Mouse (Mus musculus): Measurements from ENCODE around the gene Slc5a3. TPM values are rescaled to one million over a fixed set of nuclear protein-coding genes. Genes with fewer than 3 reads are reported as not detected.

Gene Slc5a3
- polyA plus RNA-seq, 1 experiment from 2014 or later = 11.6 TPM

DNA sequence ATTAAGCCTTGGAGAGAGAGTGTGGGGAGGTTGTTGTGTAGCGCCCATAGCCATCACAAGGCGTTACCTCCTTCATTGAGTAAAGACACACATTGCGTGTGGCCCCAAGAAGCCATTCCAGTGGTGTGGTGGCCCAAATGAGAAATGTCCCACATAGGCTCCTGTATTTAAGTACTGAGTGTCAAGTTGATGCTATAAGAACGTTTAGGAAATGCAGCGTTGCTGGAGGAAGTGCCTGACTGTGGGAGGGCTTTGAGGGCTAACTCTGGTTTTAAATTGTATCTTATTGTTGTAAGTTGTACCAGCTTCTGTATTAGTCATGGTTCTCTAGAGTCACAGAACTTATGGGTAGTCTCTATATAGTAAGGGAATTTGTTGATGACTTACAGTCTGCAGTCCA, 49.2 kb downstream of the Slc5a3 start:
- Histone ChIP-seq H3K9me3 (no peaks in the 10 kb centered on the region), H3K4me1 (peaks cover 23% of the 10 kb centered on the region), H3K27me3 (replicated peaks; ENCODE audit: low read depth, poor library complexity, severe bottlenecking) (no peaks in the 10 kb centered on the region), H3K27ac (replicated peaks) (no peak overlapping the region), H3K4me3 (no peak overlapping the region), H3K36me3 (replicated peaks) (peaks cover 27% of the 10 kb centered on the region)
- 90% methylated on average over 5 of the region's 5 CpGs for WGBS
- no peak for DNase-seq (ENCODE audit: low spot score)

- Histone ChIP-seq H3K4me3 (no peak overlapping the region), H3K9me3 (no peaks in the 10 kb centered on the region), H3K27ac (replicated peaks) (no peak overlapping the region), H3K27me3 (replicated peaks; ENCODE audit: low read depth, poor library complexity, severe bottlenecking) (no peaks in the 10 kb centered on the region), H3K4me1 (peaks cover 36% of the 10 kb centered on the region), H3K36me3 (replicated peaks) (peaks cover 26% of the 10 kb centered on the region)
- no peak for DNase-seq (ENCODE audit: low spot score)
- 83% methylated on average over 5 of the region's 5 CpGs for WGBS
Observed at GRCm38 (mm10) chr16:92114706-92115241, 56.7 kb downstream of the Slc5a3 start.

DNA sequence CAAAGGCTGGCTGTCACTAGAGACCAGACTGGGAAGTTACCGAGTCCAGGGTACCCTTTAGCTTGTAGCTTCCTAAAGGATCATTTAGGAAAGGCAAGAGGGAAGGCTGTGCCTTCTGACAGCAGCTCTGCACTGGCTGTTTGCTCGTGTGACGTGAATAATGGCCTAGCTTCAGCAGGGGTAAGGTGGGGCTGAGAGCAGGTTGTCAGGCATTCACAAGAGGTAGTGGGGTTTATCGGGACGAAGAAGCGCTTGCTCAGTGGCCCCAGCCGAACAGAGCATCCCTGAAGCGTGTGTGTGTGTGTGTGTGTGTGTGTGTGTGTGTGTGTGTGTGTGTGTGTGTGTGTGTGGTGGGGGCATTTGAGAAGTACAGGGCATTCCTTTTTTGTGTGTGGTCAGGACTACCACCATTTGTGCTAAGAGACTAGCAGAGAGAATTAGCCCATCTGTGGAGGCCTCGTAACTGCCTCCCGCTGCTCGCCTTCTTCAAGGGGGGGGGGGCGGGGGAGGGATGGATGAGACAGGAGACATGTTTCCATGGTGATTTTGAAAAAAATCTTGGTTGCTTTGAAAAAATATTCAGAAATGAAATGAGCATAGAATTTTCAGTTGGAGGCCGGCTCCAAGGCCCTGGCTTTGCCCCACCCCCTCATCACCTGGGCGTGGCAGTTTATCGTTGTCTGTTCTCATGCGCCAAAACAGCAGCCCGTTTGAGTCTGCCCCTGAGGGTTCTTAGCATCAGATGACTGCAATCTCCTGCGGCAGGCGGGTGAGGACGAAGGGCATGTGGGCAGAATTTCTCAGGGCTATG, 57.7 kb downstream of the Slc5a3 start:
- Histone ChIP-seq H3K4me1 (peaks cover 33% of the 10 kb centered on the region), H3K27me3 (replicated peaks; ENCODE audit: low read depth, poor library complexity, severe bottlenecking) (no peaks in the 10 kb centered on the region), H3K9me3 (no peaks in the 10 kb centered on the region), H3K36me3 (replicated peaks) (peaks cover 26% of the 10 kb centered on the region), H3K27ac (replicated peaks) (0 out of 2 replicates have a peak overlapping the region, but pooled peaks have one; percentile 51), H3K4me3 (peak overlapping the region; percentile 26)
- DNase-seq (ENCODE audit: low spot score) = peak; percentile 43
- 39% methylated on average over 20 of the region's 20 CpGs for WGBS

- Histone ChIP-seq H3K4me1 (peaks cover 38% of the 10 kb centered on the region), H3K36me3 (replicated peaks) (peaks cover 13% of the 10 kb centered on the region), H3K4me3 (no peak overlapping the region), H3K27ac (replicated peaks) (no peak overlapping the region), H3K27me3 (replicated peaks; ENCODE audit: low read depth, poor library complexity, severe bottlenecking) (no peaks in the 10 kb centered on the region), H3K9me3 (no peaks in the 10 kb centered on the region)
- 68% methylated on average over 9 of the region's 9 CpGs for WGBS
- DNase-seq (ENCODE audit: low spot score) = no peak
Observed at GRCm38 (mm10) chr16:92117337-92118209, 59.5 kb downstream of the Slc5a3 start.

DNA sequence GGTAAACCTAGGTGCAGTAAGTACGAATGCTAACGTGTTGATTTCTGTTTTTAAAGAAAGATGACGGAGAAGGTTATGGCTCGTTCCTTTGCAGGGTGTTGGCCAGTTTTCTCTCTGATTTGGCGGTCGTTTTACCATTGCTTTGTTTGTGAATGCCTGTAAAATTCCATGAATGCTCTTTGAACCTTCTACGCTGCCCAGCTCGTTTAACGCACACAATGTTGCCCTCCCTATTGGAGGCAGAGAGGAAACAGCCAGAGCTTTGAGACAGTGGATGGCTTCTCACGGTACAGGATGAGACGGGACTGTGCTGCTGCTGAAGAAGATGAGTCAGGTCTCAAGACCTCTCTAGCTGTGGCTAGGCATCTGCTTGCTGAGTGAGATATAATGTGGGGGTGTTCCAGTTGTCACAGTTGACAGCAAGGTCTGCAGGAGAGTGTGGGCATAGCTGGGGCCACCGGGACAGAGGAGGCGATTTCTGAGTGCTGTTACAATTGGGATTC, 60.9 kb downstream of the Slc5a3 start:
- Histone ChIP-seq H3K4me3 (no peak overlapping the region), H3K9me3 (peaks cover under 1% of the 10 kb centered on the region; the same call in 1 of the 2 replicates), H3K27ac (replicated peaks) (no peak overlapping the region), H3K4me1 (peaks cover 38% of the 10 kb centered on the region), H3K27me3 (replicated peaks; ENCODE audit: low read depth, poor library complexity, severe bottlenecking) (no peaks in the 10 kb centered on the region), H3K36me3 (replicated peaks) (peaks cover under 1% of the 10 kb centered on the region; the same call in 1 of the 2 replicates)
- DNase-seq (ENCODE audit: low spot score) = no peak
- 72% methylated on average over 13 of the region's 13 CpGs for WGBS

GRCm38 (mm10) chr16:92120899-92121531, 62.9 kb downstream of the Slc5a3 start:
- peaks cover 29% of the 10 kb centered on the region for H3K4me1 ChIP-seq
- 75% methylated on average over 17 of the region's 17 CpGs for WGBS

GRCm38 (mm10) chr16:92127226-92127625, 69.1 kb downstream of the Slc5a3 start:
- Histone ChIP-seq H3K9me3 (peaks cover 15% of the 10 kb centered on the region), H3K27ac (replicated peaks) (no peak overlapping the region), H3K27me3 (replicated peaks; ENCODE audit: low read depth, poor library complexity, severe bottlenecking) (no peaks in the 10 kb centered on the region), H3K4me1 (0 out of 2 replicates have a peak, but pooled peaks cover 2% of the 10 kb centered on the region), H3K4me3 (no peak overlapping the region), H3K36me3 (replicated peaks) (no peaks in the 10 kb centered on the region)
- no peak for DNase-seq (ENCODE audit: low spot score)
- WGBS = 66% methylated on average over 4 of the region's 4 CpGs

More at GRCm38 (mm10) chr16:92120899-92121531, 62.9 kb downstream of the Slc5a3 start:
- H3K9me3 ChIP-seq = peaks cover 15% of the 10 kb centered on the region
- H3K4me3 ChIP-seq = no peak overlapping the region
- H3K27me3 ChIP-seq (replicated peaks; ENCODE audit: low read depth, poor library complexity, severe bottlenecking) = no peaks in the 10 kb centered on the region
- H3K27ac ChIP-seq (replicated peaks) = peak overlapping the region; percentile 19; the same call in 1 of the 2 replicates
- DNase-seq (ENCODE audit: low spot score) = no peak
- H3K36me3 ChIP-seq (replicated peaks) = no peaks in the 10 kb centered on the region

DNA sequence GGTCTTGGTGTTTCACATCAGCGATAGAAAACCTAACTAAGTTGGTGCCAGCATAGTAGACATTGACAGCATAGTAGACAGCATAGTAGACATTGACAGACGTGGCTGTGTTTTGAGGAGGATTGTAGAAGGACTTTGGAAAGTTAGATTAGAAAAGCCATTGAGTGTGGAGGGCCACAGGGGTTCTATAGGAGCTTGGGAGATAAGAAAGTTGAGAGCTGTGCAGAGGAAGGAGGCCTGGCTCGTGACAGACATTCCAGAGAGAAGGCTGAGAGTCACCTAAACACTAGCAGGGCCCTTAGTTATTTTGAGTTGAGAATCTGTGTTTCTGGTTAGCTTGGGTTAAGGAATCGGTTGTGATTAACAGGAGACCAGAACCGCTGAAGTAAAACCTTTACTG, 69.5 kb downstream of the Slc5a3 start:
- DNase-seq (ENCODE audit: low spot score) = no peak
- no peaks in the 10 kb centered on the region for H3K27me3 ChIP-seq (replicated peaks; ENCODE audit: low read depth, poor library complexity, severe bottlenecking)
- 87% methylated on average over 5 of the region's 5 CpGs for WGBS
- H3K27ac ChIP-seq (replicated peaks) = no peak overlapping the region
- 0 out of 2 replicates have a peak, but pooled peaks cover 2% of the 10 kb centered on the region for H3K4me1 ChIP-seq
- peaks cover 15% of the 10 kb centered on the region for H3K9me3 ChIP-seq
- H3K36me3 ChIP-seq (replicated peaks) = no peaks in the 10 kb centered on the region
- no peak overlapping the region for H3K4me3 ChIP-seq

DNA sequence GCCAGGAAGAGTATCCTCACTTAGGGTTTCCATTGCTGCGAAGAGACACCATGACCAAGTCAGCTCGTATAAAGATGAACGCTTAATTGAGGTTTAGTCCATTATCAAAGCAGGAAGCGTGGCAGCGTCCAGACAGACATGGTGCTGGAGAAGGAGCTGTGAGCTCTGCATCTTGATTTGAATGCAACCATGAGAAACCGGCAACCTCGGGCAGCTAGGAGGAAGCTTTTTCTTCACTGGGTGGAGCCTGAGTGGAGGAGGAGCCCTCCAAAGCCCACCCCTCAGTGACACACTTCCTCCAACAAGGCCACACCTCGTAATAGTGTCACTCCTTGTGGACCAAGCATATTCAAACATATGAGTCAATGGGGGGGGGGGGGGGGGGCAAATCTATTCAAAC, 71.7 kb downstream of the Slc5a3 start:
- Histone ChIP-seq H3K4me1 (peaks cover 3% of the 10 kb centered on the region; the same call in 1 of the 2 replicates), H3K27me3 (replicated peaks; ENCODE audit: low read depth, poor library complexity, severe bottlenecking) (no peaks in the 10 kb centered on the region), H3K9me3 (peaks cover 7% of the 10 kb centered on the region; the same call in 1 of the 2 replicates), H3K27ac (replicated peaks) (no peak overlapping the region), H3K4me3 (no peak overlapping the region), H3K36me3 (replicated peaks) (no peaks in the 10 kb centered on the region)
- no peak for DNase-seq (ENCODE audit: low spot score)
- 92% methylated on average over 8 of the region's 8 CpGs for WGBS

DNA sequence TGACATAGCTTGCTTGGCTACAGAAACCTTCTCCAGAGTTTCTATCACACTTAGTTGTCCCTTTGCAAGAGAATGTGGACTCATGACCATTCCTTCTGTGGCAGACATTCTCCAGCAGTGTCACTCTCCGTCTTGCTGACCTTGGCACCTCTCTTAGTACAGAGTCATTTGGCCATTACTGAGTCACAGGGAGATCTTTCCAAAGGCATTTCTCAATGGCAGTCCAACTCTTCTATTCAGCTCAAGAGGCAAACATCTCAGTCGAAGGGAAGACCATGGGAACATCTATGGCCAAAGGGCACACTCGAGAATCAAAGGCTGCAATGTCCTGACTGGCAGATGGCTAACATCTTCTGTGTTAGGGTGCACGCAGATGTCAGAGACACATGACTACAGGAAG, 74.4 kb downstream of the Slc5a3 start:
- 86% methylated on average over 4 of the region's 4 CpGs for WGBS
- no peak overlapping the region for H3K4me3 ChIP-seq

DNA sequence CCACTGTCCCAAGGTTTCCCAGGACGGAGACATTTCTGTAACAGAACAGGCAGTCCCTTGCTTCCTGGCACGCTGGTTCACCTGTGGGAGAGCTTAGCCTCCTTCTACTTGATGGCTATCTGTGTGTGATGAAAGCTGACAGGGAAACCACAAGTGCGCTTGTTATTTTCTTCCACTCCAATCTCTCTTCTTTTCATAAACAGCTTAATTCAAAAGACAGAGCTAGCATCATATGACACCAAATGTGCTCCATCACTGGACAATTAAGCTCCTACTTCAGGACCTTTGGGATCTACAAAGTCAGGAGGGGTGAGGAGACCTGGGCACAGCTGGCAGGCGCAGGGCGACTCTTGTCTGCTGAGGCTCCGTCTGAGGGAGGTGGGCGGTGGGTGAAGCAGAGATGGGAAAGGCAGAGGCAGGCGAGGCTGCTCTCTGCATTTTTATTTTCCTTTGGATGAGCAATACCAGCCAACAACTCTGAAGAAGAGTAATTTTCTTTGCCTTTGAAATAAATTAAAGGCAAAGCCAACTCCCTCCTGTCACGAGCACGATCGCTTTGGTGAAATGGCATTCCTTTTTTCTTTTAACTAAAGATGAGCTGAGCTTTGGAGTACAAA, 76.1 kb downstream of the Slc5a3 start:
- WGBS = 87% methylated on average over 11 of the region's 11 CpGs

More for the DNA sequence above, 74.4 kb downstream of the Slc5a3 start:
- no peaks in the 10 kb centered on the region for H3K27me3 ChIP-seq (replicated peaks; ENCODE audit: low read depth, poor library complexity, severe bottlenecking)
- no peak overlapping the region for H3K27ac ChIP-seq (replicated peaks)
- DNase-seq (ENCODE audit: low spot score) = no peak
- no peaks in the 10 kb centered on the region for H3K36me3 ChIP-seq (replicated peaks)
- no peaks in the 10 kb centered on the region for H3K9me3 ChIP-seq
- peaks cover 11% of the 10 kb centered on the region; the same call in 1 of the 2 replicates for H3K4me1 ChIP-seq

More for the DNA sequence above, 76.1 kb downstream of the Slc5a3 start:
- Histone ChIP-seq H3K27ac (replicated peaks) (no peak overlapping the region), H3K36me3 (replicated peaks) (no peaks in the 10 kb centered on the region), H3K27me3 (replicated peaks; ENCODE audit: low read depth, poor library complexity, severe bottlenecking) (no peaks in the 10 kb centered on the region), H3K4me1 (peaks cover 15% of the 10 kb centered on the region), H3K9me3 (no peaks in the 10 kb centered on the region), H3K4me3 (no peak overlapping the region)
- DNase-seq (ENCODE audit: low spot score) = no peak
